Mouse (Mus musculus): ENCODE measurements at regions not wholly inside any gene's neighbourhood (a gene's known extent, or its start where the extent isn't known, plus 50 kb on each side); places are given as distances from the start of the nearest gene placed in this dataset.
"Not testable (repeated sequence)": the region's sequence is repeated elsewhere in the genome, so short reads cannot be mapped to it uniquely, and the experiment has no call there.

DNA sequence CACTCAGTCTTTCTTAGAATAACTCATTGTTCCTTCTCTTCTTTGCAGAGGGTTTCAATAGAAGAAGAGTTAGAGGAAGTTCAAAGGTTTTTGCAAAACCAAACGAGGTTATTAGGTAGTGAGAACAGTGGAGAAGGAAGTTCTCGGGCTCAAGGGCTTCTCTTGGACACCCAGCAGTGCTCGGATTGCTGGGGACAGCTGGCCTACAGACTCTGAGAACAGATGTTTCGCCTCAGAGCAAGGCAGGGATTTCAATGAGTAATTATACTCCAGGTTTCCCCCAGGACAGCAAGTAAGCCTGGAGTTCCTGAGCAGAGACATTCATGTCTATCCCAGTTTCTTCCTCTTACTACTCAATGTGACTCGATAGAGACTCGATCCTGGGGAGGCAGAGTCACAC, 94.4 kb downstream of the Cd24a start:
- DNase-seq = no peak

DNA sequence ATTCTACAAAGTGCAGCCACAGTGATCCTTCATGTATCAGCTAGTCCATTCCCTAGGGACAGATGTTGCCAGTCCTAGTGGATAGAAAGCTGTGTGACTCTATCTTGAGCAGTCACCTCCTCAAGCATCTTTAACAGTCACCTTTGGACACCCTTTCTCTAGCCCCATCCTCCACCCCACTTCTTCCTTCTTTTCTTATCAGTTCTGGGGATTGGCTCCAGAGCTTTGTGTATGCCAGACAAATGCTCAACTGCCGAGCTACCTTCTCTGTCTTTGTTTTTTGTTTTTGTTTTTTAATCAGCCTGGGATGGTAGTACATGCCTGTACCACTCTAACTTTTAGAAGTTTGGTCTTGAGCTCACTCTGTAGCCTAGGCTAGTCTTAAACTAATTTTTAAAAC, 96.7 kb downstream of the Cd24a start:
- no peak for DNase-seq

DNA sequence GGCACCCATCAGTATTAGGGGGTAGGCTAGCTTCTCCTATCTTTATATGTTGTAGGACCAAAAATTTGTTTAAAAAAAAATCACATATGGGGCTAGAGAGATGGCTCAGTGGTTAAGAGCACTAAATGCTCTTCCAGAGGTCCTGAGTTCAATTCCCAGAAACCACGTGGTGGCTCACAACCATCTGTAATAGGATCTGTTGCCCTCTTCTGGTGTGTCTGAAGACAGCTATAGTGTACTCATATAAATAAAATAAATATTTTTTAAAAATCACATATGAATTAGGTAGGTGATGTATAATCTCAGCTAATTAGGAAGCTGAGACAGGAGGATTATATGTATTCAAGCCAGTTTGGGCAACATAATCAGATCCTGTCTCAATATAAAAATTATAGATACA, 97.4 kb downstream of the Cd24a start:
- DNase-seq = not testable (repeated sequence)

DNA sequence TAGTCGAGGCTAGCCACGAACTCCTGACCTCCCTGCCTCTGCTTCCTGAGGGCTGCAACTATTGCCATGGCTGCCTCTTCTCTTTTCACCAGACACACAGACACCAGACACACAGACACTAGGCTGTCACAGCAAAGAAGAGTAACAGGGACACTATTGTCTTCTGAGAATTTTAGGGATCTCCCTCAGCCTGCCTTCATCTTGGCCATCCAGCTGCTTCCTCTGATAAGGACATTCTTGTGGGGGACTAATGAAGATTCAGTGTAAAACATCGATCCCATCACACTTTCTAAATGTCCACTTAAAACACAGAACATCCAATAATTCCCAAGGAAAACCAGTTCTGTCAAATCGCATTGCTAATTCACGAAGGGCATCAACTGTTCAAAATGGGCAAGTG, 98.2 kb downstream of the Cd24a start:
- no peak for DNase-seq

DNA sequence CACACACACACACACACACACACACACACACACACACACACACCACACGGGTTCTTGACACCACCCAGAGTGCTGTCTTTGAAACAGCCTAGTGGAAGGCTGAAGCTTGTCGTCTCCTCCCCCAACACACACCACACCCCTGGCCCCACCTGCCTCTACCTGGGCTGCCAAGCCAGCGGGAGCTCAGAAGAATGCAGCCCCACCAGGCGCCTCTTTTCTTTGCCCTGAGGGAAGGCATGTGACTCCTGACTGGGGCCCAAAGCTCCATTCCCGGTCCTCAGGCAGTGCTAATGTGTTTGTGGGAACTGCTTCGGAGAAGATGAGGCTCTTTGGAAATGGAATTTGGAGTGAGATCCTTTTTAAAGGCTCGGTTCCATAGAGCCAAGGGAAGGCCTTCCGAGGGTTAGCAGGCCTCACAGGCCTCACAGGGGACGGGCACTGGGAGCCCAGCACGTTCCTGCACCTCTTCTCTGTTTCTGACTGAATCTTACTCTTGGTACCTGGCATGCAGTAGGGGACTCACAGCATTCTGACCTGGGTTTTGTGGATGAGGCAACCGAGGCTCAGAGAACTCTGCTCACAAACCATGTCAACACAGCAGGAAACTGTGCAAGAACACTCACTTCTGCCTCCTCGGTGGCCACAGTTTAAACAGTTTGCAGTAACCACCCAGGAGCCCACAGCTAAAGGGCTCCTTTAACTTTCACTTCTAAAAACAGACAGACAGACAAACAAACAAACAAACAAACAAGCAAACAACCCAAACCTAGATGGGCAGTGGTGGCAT, 106.4 kb downstream of the Cd24a start:
- DNase-seq = peak; percentile 55

DNA sequence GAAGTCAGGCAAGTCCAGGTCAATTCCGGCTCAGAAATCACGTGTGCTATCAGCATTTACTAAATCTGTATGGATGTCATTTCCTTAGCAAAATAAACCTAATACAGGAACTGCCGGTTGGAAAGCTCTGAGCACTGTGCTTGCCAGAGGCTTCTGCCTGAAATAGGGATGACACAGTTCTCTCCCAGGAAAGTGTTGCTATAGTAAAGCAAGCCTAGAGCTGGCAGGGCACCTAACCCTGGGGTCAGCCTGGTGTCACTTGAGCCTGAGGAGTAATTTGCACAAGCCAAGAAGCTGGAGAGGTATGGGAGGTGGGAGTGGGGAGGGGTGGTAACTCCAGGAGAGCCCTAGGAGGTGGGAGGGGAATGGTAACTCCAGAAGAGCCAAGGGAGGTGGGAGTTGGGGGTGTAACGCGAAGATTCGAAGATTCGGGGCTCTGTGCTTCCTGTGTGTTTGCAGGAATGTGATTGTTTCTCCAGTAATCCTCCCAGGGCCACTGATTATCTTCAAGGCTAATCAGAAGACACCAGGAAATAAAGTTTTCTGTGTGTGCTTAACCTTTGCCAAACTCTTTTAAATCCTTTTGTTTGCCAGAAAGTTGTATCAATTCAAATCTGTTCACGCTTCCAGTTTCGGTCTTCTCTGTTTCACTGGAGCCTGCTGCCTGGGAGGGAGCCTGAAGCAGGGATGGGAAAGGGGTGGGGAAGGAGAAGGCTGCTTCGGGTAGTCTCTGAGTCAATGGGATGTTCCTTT, 111.3 kb downstream of the Cd24a start:
- DNase-seq = peak; percentile 7

DNA sequence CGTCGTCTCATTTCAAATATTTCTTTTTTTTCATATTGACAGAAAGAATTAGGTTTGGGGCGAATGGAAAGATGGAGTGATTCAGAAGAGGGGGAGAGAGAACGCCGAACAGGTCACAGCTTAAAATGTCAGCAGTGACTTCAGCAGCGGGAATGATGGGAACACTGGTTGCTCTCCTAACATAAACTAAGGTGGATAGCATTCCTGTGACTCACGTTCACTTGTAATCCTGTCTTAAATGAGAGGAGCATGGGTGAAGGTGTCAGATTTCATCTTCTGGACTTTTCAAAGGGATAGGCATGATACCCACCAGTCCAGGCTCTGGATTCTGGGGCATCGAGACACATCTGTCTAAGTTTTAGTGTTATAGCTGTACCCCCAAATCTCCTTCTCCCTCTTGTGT, 111.8 kb downstream of the Cd24a start:
- DNase-seq = no peak

DNA sequence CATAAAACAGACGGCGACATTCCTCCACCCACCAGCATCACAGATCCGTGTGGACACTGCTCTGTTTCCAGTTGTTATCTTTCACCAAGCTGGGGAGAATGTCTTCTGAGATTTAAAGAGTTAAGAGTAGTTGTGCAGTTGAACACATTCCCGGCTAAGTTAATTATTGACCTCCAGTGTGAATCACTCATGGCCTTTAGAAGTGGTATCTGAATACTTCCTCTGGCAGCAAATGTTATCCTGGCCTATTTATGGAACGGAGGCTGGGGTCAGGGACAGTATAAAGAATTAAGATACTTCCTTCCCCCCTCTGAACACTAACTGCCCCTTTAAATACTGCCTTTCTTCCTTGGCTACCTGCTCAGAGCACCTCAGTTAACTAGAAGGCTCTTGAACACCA, 115.9 kb downstream of the Cd24a start:
- DNase-seq = peak; percentile 57

DNA sequence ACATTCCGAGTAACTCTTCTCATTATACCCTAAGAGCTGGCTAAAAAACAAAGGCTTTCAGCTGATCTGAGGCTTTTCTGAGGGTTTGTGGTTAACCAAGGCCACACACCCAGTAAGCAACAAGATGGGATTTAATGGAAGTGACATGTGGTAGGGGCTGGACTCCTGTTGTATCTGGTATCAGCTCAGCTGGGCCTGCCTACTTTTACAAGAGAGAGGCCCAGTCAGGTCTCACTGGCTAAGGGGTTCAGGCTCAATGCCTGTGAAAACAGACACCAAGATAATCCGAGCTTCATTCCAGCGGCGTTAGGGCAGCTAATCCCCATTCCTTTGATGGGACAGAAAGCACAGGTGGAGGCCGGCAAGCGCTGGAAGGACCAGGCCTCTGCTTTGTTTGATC, 116.4 kb downstream of the Cd24a start:
- no peak for DNase-seq

DNA sequence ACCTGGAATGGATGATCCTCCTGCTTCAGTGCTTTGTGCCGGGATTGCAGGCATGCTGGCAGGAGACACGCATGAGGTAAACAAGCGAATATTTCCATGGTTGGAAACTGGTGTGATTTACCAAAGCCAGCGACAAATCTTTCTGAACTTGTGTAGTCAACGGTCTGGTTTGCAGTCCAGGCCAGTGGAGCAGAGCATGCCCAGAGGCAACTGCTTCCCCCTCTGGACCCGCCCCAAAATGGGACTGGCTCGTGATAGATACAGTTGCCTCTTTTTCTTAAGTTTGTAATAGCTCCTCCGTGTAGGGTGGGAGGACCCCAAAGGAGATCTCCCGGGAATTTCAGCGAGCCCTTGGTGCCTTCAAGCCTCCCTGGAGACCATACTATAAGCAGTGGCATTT, 117.4 kb downstream of the Cd24a start:
- DNase-seq = peak; percentile 40

DNA sequence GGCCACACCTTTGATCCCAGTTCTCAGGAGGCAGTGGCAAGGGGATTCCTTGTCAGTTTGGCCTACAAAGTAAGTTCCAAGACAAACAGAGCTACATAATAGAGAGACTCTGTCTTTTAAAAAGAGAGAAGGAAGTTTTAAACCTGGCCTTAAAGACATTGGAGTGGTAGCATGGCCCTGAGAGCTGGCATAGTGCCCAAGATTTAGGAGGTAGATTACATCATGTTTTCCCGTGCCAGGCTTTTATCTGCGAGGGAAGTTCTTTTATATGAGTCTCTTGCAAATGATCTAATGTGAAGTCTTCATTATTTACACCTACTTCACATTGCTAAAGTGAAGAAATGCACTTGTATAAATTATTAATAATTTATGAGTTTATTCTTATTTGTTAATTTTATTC, 119.8 kb downstream of the Cd24a start:
- no peak for DNase-seq

DNA sequence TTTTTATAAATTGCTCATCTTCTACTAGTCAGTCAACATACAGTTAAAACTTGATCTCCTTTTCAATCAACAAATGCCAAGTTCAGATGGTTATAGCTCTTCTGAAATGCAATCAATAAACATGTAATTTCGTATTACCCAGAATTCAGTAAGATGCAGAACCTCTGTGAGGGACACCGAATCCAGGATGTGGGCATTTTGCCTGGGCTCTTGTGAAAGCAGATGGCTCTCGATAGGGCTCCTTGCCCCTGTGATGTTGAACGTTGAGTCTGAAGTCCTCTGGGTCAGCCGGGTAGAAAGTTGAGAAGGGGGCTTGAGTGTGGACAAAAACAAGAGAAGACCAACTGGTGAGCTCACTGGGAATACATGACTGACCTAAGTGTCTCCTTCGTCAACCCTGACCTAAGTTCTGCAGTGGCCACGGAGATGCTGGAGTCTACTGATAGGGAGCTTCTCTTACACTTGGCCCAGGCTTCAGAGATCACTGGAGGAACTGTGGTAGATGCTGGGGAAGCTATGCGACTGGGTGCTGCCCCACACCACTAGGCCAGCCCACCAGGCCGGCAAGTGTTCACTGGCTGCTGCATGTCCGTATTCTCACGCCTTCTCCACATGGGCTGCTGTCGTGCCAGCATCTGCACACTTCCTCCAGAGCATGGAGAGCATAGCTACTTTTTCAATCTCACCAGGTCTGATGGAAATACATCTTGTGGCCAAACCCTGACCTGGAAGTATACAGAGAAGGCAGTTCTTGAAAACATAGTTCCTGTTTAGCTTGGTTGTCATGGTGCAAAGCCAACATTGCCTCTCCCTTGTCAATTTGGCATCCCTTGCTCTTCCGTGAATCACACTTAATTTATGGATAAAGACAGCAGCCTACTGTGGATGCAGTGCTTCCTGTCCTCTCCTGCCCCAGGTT, 122.5 kb downstream of the Cd24a start:
- no peak for DNase-seq

DNA sequence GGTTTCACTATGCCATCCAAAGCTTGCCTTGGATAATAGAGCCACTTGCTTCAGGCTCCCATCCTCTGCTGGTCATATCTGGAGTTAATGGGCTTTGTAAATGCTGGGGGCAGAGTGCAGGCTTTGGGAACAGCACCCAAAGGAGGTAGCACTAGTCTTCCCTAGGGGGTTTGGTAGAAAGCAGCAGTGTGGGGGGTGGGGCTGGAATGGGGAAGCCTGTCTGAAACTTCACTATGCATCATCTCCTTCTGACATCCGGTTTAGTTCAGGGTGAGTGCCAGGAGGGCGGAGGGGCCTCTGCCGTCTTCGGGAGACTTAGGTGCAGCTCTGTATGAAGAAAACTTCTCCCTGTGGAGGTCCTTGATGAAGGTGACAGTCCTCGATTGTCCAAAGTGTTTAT, 124.8 kb downstream of the Cd24a start:
- no peak for DNase-seq

DNA sequence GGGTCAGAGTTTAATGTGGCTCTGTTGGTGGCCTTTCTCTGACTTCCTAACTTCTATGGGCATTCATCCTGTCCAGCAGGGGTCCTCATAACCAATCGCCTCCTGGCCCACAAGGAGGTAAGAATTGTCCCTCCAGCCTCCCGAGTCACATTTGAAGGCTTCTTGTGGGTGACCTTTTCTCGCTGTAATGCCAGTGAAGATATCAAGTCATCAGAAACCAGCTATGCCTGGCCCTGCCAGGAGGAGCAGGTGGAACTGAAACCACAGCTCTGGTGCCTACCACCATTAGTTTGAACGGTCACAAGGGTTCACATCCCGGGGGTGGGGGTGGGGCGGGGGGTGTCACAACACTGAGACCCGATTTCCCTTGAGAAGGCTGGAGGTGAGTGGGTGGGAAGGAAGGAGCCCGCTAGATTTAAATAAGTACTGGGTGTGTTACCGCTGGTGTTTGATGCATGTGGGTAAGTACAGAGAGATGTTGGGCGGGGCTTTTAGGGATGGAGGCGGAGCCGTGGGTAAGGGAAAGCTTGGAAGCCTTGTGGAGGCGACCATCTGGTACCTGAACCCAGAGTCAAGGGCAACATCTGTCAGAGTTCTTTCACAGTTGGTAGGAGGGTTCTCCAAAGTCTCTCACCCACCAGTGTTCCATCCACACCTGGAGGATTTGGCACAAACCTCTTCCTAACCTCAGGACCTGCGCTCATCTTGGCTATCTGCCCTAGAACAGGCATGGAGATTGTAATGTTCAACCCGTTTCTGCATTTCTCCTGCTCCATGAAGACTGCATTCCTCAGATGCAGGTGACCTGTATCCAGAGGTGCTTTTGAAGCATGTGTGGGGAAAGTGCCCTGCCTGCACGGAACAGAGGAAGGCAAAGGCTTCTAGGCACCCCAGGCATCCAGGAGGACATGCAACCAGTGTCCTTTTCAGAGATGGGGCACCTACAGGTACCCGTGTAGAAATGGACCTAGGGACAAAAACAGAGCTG, 128.2 kb downstream of the Cd24a start:
- DNase-seq = peak; percentile 58

DNA sequence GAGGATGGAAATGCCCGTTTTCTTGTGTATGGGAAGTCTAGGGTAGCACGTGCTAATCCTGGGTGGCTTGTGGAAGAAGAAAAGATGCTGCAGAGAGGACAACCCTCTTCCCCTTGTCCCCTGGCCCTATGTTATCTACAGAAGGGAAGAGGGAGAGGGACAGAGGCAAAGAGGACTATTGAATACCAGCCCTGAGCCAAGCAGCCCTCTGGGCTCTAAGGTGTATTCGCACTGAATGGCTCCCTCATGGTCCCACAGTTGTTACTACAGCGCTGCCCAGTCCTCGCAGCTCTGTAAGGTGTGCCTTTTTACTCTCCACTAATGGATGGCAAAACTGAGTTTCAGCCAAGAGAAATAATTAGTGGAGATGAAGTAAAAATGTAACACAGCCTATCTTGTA, 128.9 kb downstream of the Cd24a start:
- no peak for DNase-seq

DNA sequence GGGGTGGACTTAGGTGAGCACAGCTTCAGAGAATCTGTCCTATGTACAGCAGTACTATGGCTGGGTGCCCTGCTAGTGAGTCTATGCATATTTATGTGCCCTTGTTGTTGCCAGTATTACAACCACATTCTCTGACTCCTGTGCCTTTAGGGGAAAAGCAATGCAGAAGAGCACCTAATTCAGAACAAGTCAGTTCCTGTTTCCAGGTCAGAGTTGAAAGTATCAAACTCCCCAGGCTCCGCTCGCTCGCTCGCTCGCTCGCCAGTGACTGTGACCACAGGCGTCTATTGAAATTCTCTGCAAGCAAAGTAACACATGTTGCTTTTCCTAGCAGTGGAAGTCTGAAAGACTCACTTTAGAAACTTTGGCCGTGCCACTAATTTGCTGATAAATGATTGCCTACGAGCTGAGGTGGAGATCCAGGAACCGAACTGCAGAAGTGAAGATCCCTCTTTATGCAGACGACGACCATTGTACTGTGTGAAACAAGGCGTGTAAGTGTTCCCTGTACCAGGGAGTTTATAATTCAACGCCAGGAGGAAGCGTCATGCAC, 129.8 kb downstream of the Cd24a start:
- DNase-seq = peak; percentile 64

DNA sequence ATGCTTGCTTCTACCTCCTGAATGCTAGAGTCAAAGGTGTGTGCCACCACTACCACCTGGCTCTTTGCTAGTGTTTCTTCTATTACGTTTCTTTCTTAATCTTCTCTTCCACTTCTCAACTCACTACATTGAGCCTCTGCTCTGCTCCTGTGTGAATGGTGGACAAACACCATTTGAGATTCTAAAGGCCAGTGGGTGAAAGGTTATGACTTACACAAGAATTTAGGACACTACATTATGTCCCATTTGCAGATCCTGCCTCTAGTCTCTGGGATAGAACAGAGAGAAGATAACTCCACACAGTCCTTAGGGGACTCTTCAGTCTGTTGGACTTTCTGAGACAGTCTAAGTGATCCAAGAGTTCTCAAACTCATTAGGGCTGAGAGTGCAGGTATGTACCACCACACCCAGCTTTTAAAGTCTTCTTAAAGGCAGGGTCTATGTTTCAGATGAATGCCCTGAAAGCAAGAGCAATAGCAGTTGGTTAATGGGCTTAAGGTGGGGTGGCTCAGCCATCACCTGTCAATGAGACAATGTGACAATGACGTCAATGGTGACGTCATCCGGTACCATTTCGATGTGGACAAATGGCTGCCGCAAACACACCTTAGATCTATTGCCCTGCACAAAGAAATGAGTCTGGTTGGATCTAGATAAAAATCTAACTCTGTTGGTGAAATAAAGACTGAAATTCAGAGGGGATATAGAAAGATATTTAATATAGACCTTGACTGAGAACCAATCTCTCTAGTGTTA, 131.4 kb downstream of the Cd24a start:
- DNase-seq = no peak

DNA sequence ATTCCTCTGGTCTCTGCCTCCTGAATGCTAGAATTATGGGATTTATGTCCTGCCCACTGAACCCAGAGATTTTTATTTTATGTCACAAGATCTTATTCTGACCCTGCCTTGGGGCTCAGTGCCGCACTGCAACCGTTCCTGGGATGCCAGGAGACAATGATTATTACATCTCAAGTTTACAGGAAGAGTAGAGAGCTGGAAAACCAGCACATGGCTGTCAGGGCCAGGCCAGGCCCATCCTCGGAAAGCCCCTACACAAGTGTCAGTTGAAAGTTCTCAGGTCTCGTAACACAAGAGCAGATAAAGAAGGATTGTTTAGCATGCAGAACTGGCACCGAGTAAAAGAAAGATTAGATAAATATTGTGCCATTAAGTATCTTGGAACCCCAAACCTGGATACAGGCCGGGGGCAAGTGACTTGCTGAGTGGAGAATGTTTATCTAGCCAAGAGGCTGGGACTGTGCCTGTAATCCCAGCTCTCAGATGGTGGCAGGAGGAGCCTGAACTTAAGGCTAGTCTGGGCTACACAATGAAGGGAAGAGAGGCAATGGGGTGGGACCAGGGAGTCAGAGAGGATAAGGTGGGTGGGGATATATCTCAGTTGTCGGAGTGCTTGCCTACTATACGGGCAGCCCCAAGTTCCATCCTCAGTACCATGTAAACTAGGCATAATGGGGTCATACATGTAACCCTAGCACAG, 132.3 kb downstream of the Cd24a start:
- no peak for DNase-seq

DNA sequence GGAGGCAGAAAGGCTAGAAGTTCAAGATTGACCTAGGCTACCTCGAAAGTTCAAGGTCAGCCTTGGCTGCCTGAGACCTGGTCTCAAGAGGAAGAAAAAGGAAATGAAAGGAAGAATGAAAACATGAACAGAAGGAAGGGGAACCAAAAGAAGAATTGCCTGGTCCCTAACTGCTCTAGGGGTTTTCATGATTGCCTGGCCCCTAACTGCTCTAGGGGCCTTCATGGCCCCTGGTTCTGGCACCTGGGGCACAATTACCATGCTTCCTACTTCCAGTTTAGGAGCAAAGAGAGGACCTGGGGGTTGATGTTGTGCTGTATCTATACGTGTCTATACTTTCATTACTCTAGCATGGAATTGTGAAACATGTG, 132.8 kb downstream of the Cd24a start:
- DNase-seq = no peak

DNA sequence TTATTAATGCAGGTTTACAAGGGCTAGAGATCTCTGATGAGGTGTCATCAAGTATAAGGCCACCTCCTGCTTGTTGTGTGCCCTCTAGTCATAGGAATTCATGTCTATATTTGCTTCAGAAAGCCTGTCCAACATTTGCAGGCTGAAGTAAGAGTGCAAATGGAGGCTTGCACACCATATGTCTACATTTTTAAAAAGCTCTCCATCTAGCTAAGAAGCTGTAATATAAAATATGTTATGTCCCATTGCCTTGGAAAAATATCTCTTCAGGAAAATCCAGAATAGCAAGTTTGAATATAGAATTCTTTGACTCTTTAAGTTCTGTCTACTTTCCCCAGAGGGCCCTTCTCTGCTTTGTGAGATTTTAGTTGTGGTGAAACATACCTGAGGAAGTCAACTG, 134.6 kb downstream of the Cd24a start:
- DNase-seq = no peak

Data from kidney, postnatal 14 days (tissue).